Mouse (Mus musculus) ES-E14 (cell line): Measurements from ENCODE around the gene Tysnd1.

Experiments
- CHD2 ChIP-seq: IDR thresholded peaks from 2 replicates; pipeline ENCODE4 v1.6.1; 2014; ENCODE audit warnings: mild to moderate bottlenecking, low read depth, low read length, inconsistent platforms
- ZC3H11A ChIP-seq: IDR thresholded peaks from 2 replicates; pipeline ENCODE4 v1.6.1; 2012; ENCODE audit warnings: low read depth, mild to moderate bottlenecking, inconsistent platforms, low read length, borderline replicate concordance
- ZNF384 ChIP-seq: IDR thresholded peaks from 2 replicates; pipeline ENCODE4 v1.6.1; 2012; ENCODE audit warnings: low read depth, low read length, inconsistent platforms

DNA sequence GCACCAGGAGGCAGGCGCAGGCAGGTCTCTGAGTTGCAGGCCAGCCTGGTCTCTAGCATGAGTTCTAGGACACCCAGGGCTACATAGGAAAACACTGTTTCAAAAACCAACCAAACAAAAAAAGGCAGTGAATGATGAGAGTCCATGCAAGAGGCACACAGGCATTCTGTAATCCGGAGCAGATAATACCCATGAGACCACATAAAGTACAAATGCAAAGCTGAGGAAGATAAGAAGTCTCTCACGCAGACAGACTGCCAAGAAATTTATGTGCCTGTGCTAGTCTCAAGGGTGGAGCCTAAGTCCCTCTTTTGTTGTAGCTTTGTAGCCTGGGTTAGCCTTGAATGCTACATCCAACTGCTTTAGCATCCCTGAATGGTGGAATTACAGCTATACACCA is 29.7 kb upstream of the Tysnd1 start:
- TF ChIP-seq ZNF384 (no peak), ZC3H11A (no peak), CHD2 (no peak)
